Mouse (Mus musculus): Measurements from ENCODE around the gene Trpm8.

The Trpm8 gene

DNA sequence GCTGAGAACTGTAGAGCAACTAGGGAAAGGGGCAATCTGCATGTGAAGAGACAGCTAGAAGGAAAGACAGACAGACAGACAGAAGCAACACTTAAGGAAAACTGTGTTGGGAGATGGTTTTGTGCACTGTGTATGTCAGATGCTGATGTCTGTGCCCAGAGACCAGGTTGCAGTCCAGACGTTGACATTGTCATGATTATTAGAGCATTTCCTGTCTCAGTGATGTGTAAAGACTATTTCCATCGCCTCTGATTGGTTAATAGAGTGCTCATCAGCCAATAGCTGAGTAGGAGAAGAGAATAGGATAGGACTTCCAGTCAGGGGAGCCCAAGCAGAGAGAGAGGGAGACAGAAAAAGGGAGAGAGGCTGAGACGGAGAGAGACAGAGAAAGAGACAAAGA, 155.1 kb downstream of the Trpm8 start:
- no peak for DNase-seq (ENCODE audit: low spot score in 2 of 2)

DNA sequence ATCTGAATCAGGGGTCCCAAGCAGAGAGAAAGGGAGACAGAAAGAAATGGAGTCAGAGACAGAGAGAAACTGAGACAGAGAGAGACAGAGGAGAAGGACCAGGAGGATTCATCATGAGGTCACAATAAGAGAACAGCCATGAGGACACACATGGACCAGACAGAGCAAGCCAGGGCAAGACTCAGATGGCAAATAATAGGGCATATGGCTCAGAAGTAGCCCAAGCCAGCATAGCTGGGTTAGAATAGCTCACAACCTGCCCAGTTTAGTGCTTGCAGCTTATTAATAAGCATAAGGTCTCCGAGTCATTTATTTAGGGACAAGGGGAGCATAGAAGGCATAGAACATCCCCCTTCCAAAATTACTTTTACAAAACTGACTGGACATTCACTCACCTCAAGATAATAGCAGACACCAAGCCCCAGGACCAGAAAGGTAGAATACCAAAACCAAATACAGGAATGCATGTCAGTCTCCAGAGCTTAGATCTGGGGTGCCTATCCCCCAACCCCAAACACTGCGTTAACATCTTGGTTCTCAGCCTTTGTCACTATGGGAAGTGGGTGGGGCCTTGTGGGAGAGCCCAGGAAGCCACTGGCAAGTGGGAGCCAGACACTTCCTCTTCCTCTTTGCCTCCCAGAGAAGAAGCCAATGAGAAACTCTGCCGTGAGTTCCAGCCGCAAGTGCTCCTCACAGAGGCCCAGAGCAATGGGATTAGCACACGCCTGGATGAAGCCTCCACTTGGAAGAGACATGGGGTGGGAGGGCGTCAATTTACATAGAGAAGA, 155.8 kb downstream of the Trpm8 start:
- DNase-seq (ENCODE audit: low spot score in 2 of 2) = no peak

DNA sequence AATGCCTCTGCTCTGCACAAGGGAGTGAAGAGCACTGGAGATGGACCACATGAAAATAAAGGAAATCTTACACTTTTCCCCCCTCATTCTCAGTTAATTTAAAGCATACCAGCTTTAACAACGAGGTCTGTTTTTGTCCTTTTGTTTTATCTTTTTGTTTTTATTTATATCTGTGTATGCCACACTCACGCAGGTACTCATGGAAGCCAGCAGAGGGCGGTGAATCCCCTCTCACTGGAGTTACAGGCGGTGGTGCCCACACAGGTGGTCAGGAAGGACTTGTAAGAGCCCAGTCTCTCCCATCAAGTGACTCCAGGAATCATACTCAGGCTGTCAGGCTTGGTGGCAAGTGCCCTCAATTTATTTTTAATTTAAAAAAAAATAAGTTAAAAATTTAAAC, 156.6 kb downstream of the Trpm8 start:
- DNase-seq (ENCODE audit: low spot score in 2 of 2) = no peak

DNA sequence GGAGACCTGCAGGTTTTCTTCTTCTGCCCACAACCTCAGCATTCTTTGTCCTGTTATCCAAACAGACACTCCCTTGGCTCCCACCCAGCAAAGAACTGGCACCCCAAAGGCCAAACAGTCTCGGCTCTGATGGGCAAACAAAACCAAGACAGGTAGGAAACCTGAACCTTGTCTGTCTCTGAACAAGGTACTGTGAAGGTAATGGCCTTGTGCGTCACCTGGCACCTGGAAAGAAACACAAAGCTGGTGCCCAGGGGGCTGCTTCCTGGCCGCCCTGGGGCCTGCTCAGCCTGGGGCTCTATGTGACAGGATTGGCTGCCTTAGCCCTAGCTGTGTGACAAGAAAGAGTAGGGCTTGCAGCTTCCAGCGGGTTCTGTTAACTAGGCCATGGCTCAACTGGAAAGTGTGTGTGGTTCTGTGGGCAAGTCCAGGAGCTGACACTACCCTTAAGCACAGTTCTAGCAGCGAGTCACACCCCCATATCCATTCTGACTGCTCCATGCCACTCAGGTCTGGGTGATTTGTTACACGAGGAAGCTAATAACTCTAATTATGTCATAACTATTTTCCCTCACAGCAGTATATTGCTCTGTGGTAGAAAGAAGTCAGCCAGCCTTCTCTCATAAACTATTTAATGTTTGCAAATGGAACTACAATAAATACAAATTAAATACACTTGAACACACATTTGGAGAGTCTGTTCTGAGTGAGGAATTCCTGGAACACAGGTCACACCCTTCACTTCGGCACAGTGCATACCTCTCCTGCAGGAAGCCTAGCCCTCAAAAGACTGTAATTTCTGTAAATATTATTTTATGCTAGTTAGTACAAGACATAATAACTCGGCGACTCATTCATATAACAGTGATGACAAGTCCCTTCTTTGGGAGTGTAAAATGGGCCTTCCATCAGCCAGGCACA, 160.0 kb downstream of the Trpm8 start:
- DNase-seq (ENCODE audit: low spot score in 2 of 2) = no peak
